Mouse (Mus musculus) heart, adult 8-10 months (tissue): ENCODE measurements around the gene Mon1a. TPM values are rescaled to one million over a fixed set of nuclear protein-coding genes. Genes with fewer than 3 reads are reported as not detected.

Experiments used
- DNase-seq: peaks from one replicate; pipeline ENCODE4 v3.0.0; 2022; ENCODE audit warnings: low spot score
- total RNA-seq, 4 experiments: library from RNA; stranded (reverse); gene quantifications; 2 replicates each; pipeline ENCODE4 v1.2.4; 2022

Mon1a gene
- 10 to 100 TPM; 10.8 to 12.2 (median 11.9) TPM for total RNA-seq

GRCm38 (mm10) chr9:107887804-107888266, at the start of gene Mon1a:
TSS of gene Mon1a (plus strand) at chr9:107888151.
- DNase-seq: peak; percentile 89

GRCm38 (mm10) chr9:107838869-107839268, 49.1 kb upstream of the Mon1a start:
- no peak for DNase-seq

- DNase-seq: no peak
Observed at GRCm38 (mm10) chr9:107842709-107843108, 45.2 kb upstream of the Mon1a start.

GRCm38 (mm10) chr9:107848922-107849321, 39.0 kb upstream of the Mon1a start:
- DNase-seq: no peak

DNA sequence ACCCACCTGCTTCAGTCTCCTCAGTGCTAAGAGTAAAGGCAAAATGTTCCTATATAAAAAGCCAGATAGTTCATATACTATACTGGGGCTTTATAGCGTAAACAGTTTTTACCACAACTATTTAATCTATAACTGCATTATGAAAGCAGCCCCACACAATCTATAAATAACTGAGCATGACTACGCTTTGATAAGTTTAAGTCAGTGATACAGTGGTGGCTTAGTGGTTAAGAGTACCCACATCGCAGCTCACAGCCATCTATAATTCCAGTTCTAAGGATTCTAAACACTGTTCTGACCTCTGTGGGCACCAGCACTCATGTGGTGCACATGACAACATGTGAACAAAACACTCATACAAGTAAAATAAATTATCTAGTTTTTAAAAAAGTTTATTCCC, 29.6 kb upstream of the Mon1a start:
- DNase-seq: no peak

DNA sequence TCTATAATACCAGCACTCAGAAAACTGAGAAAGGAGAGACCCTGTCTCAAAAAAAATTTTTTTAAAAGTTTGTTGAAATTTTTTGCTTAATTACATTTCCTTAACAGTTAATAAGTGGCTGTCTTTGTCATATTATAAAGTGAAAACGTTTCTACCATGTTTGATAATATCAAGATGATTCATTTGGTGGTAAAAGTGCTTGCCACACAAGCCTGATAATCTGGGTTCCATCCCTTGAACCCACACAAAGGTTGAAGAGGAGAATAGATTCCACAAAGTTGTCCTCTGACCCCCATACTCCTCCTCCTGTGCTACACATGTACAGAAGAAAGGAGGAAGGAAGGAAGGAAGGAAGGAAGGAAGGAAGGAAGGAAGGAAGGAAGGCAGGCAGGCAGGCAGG, 23.5 kb upstream of the Mon1a start:
- DNase-seq: no peak

DNA sequence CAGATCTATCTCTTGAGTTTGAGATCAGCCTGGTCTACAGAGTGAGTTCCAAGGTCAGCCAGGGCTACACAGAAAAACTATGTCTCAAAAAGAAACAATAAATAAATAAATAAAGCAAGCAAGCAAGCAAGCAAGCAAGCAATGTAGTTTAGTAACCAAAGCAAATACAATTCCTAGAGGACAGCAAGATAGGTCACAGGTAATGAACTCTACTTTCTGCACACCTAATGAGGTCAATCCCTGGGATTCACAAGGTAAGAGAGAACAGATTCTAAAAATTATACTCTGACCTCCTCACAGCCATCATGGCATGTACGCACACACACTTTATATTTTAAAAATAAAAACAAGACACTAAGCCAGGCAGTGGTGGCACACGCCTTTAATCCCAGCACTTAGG, 21.9 kb upstream of the Mon1a start:
- DNase-seq: no peak

GRCm38 (mm10) chr9:107872350-107873098, 15.4 kb upstream of the Mon1a start:
- DNase-seq: peak; percentile 96

- no peak for DNase-seq
Observed at GRCm38 (mm10) chr9:107873137-107873536, 14.8 kb upstream of the Mon1a start, which contains the start of gene Rbm6. TSS of gene Rbm6 (minus strand) at chr9:107873237.

DNA sequence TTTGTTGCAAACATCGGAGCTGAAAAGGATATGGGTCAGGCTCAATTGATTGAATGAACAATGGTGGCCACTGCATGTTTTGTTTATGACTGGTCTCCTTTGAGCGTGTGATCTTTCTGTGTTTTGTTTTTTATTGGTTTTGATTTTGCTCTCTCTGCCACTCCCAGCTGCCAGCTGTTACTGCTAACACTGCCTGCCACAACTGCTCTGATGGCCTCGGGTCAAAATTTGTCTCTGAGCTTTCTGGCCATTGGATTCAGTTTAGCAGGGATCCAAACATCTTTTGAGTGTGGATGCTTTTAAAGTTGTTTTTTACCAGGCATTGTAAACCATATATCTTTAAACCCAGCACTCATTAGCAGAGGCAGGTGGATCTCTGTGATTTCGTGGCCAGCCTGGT, 7.5 kb upstream of the Mon1a start:
- DNase-seq: no peak

DNA sequence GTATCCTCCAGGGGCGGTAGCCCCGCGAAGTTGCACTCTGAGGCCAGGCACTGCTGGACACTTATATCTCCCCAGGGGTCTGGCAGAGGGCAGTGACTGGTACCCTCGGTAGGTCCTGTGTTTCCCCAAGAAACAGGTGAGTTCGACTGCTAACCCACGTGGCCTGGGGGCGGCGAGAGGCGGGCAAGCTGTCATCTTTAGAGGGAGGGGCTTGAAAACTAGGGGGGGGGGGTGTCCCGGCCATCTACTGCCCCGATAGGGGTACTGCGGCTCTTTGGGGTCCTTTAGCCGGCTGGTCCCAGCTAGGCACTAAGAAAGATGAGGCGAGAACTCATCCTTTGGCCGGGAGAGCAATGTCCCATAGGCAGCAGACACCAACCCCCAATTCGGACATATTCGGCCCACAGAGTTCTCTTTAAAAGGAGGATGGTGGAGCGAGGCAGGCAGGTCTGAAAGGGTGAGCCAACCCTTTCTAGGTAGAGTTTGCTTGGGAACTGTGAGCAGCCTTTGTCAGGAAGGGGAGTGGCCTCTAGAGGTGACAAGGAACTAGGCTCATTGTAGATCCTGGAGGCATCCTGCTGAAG, 408 bp downstream of the Mon1a start:
- DNase-seq: no peak

DNA sequence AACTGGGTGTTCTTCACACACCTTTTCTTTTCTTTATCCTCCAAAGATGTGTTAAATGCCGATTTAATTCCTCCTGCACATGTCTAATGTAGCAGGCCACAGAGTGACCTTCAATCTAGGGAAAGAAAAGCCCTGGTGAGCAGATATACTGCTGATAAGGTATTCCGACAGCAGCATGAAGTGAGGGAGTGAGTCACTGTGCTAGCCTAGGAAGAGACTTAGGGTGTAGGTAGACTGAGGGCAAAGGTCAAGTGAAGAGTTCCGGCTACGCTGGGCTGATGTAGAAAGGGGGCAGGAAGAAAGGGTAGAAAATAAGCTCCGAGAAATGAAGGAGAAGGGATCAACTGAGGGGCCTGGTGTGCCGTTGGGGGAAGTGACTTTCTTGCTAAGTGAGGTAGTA, 2.3 kb downstream of the Mon1a start:
- DNase-seq: no peak

- DNase-seq: no peak
Observed at GRCm38 (mm10) chr9:107891023-107891422, 3.1 kb downstream of the Mon1a start.

GRCm38 (mm10) chr9:107898563-107898962, 10.6 kb downstream of the Mon1a start:
- no peak for DNase-seq

DNA sequence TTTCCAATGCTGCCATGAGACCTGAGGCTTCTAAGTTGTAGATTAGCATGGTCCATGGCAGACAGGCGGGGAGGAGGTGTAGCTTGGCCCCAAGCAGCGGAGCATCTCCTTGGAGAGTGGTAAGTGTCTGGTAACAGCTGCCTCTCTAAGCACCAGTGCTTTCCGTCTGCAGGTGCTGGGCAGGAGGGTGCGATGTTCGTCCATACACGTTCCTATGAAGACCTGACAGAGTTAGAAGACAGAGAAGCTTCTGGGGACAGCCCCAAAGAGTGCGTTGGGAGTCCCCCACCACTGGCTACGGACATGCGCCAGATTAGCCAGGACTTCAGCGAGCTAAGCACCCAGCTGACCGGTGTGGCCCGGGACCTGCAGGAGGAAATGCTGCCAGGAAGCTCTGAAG, 11.9 kb downstream of the Mon1a start:
- DNase-seq: no peak

- no peak for DNase-seq
Observed at GRCm38 (mm10) chr9:107900840-107901626, 13.1 kb downstream of the Mon1a start.

GRCm38 (mm10) chr9:107901627-107901914, 13.6 kb downstream of the Mon1a start:
- no peak for DNase-seq

GRCm38 (mm10) chr9:107904726-107905125, 16.8 kb downstream of the Mon1a start:
- DNase-seq: peak; percentile 91

- DNase-seq: peak; percentile 79
Observed at GRCm38 (mm10) chr9:107906252-107906966, 18.5 kb downstream of the Mon1a start, which contains the start of gene Mst1r. TSS of gene Mst1r (plus strand) at chr9:107906873.

- DNase-seq: no peak
Observed at GRCm38 (mm10) chr9:107906967-107907800, 19.2 kb downstream of the Mon1a start.

GRCm38 (mm10) chr9:107907801-107908120, 19.8 kb downstream of the Mon1a start:
- DNase-seq: no peak
